Mouse (Mus musculus) bone marrow macrophage, adult 2 months (primary cell): ENCODE results near the gene Prelp. TPM values are rescaled to one million over a fixed set of nuclear protein-coding genes. Genes with fewer than 3 reads are reported as not detected.

Experiments
- H3K27ac ChIP-seq: 2 replicates; pipeline ENCODE4 v1.5.1; 2012; ENCODE audit warnings: low read depth, low read length; ENCODE audit not compliant: insufficient read depth
- H3K4me1 ChIP-seq: 2 replicates; pipeline ENCODE4 v1.6.1; 2012; ENCODE audit warnings: low read length; ENCODE audit not compliant: control insufficient read depth, insufficient read depth
- H3K4me3 ChIP-seq: 2 replicates; pipeline ENCODE4 v1.5.1; 2012; ENCODE audit warnings: mild to moderate bottlenecking, low read length, moderate library complexity; ENCODE audit not compliant: insufficient read depth
- CTCF ChIP-seq: IDR thresholded peaks from 2 replicates; pipeline ENCODE4 v1.5.1; 2012; ENCODE audit warnings: low read depth, mild to moderate bottlenecking, low read length, moderate library complexity
- POLR2A ChIP-seq: IDR thresholded peaks from 2 replicates; pipeline ENCODE4 v1.6.1; 2012; ENCODE audit warnings: mild to moderate bottlenecking, low read depth, low read length, borderline replicate concordance
- polyA plus RNA-seq: library from polyadenylated mRNA; stranded (reverse); fragments of >200 nt; gene quantifications from 2 replicates; pipeline ENCODE4 v1.2.4, GENCODE M21; 2012; ENCODE audit not compliant: missing spikeins, insufficient read depth, insufficient read length

Prelp gene
- polyA plus RNA-seq, 1 experiment: 0.40 TPM

DNA sequence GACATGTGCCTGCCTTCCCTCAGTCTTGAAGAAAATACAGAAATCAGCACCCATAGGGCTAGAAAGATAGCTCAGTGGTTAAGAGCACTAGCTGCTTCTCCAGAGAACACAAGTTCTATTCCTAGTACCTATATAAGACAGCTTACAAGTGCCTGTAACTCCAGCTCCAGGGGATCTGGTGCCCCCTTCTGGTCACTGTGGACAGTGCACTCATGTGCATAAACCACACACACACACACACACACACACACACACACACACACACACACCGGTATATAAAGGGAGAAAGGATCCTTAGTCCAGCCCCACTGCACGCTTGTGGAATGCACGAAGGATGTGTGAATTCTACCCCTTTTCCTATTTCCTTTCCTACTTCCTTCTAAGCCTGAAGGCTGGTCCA is 15.0 kb upstream of the Prelp start:
- TF ChIP-seq POLR2A (no peak), CTCF (no peak)
- Histone ChIP-seq H3K27ac (no peak overlapping the region), H3K4me1 (no peaks in the 10 kb centered on the region), H3K4me3 (no peak overlapping the region)

DNA sequence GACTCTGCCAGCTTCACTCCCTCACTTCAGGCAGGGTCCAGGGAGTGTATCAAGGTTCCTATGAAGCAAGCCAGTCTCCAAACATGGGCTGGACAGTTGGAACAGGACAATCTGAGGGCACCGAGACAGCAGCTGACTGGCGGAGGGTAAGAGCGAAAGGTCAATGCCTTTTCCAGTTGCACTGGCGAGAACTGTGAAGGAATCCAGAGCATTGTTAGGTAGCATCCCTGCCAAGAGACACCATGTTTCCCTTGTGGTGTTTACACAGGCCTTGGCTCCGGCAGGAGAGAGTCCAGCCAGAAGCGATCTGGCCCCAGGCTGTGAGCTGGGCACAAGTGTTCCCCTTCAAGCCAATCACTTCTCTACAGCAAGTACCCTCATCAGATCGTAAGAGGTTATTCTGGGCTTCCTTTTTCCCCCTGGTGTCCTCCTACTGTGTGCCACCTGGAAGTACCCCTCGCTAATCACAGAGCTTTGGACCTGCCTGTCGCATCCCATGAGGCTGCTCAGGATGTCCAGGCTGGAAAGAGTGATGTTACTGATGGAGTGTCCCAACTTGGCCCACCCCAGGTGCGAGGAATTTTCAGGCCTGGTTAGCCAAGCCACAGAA is 13.2 kb upstream of the Prelp start:
- TF ChIP-seq CTCF (no peak), POLR2A (no peak)
- H3K27ac ChIP-seq: no peak overlapping the region
- no peak overlapping the region for H3K4me3 ChIP-seq

DNA sequence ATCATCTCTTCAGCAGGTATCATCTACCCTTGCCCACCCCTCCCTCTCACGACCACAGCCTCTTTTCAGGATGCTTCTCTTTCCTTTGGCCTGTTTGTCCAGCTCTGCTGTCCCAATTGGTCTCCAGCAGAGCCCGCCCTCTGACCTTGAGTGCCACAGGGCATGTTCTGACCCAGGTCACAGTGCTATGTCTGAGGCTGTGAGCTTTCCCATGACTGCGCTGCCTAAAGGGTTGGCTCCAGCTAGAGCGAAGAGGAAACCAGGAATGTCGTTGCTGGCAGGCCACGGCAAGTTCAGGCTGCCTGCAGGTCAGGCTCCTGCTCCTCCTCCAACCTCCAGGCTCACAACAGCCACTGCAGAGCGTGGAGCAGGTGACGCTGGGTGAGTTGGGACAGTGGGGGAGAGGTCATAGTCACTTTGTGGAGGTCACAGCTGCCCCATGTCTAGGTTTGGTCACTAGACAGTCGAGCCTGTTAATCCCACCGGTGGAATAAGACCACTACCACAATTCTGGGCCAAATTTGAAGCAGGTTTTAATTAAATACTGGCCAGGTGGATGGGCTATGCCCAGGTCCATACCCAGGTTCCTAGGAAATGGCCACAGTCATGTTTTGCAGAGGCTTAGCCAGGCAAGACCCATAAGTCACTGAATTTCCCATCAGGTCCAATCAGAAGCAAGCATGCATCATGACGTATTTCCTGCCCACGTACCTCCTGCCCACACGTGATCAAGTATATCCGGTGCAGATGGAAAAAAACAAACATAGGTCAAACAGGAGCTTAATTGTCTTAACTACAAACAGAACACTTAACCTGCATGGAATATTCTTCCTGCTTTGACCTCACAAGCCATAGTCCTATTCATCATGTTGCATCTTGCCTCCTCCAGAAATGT is 12.3 kb upstream of the Prelp start:
- H3K4me3 ChIP-seq: no peak overlapping the region
- no peak for TF ChIP-seq POLR2A
- no peak for TF ChIP-seq CTCF
- no peaks in the 10 kb centered on the region for H3K4me1 ChIP-seq
- H3K27ac ChIP-seq: no peak overlapping the region

More for the DNA sequence above, 13.2 kb upstream of the Prelp start:
- H3K4me1 ChIP-seq: no peaks in the 10 kb centered on the region

DNA sequence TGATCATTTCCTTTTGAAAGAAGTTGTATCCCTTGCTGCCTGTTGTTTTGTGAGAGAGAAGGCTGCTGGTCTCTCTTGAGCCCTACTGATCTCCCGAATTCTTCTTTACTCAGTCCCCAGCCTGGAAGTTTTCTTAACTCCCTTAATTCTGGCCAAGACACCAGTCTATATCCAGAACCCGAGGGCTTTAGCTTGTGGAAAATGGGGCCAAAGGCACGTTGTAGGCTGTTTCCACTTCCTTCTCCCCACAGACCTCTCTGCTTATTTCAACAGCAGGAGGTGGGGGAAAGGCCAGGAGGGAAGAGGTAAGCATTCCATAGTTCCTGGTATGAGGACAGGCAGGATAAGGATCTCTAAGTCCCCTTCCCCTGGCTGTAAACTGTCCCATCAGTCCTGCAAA is 8.8 kb upstream of the Prelp start:
- no peak overlapping the region for H3K27ac ChIP-seq
- TF ChIP-seq POLR2A (no peak), CTCF (no peak)

DNA sequence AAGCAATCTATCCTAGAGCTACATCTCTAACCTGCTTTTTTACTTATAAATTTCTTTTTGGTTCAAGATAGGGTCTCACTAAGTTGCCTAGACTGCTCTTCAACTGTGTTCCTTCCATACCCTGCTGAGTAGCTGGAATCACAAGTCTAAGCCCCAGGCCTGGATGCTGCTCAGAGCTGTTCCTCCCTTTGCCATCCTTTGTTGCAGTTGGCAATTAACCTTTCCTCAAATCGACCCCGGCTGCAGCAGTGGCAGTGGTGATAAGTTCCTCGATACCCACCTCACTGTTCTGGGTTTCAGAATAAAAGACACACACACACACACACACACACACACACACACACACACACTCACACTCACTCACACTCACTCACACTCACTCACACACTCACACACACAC is 4.0 kb upstream of the Prelp start:
- Histone ChIP-seq H3K4me1 (no peaks in the 10 kb centered on the region), H3K4me3 (no peak overlapping the region), H3K27ac (no peak overlapping the region)
- TF ChIP-seq POLR2A: no peak
- no peak for TF ChIP-seq CTCF

More for the DNA sequence above, 8.8 kb upstream of the Prelp start:
- no peak overlapping the region for H3K4me3 ChIP-seq
- H3K4me1 ChIP-seq: no peaks in the 10 kb centered on the region

DNA sequence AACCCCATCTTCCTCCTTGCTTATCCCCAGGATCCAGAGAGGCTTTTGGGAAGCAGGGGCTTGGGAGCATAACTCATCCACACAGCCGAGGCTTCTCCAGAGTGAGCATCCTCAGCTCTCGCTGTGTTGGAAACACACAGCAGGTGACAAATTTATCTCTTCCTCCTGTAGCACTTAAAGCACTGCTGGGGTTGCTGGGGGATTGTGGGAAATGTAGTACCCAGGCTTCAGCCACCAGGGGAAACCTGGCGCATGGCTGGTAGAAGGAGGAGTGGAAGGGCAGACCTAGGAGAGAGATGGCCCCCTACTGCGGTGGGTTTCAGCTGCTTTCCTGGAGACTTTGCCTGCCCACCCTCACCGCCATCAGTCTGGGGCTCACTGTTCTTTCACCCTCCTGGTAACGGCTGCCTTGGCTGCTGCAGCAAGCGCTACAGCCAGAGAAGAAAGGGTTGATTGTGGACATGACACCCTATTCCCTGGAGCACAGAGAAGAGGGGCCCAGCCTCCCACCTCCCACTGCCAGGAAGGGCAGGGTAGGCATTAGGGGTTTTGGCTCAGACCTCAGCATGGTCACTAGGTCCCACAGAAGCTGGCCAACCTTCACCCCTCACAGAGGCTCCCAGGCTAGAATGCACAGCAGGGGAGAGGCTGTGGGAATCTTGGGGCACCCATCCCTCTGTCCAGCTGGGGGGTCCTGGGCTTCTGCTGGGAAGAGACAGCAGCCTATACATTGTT is 3.1 kb upstream of the Prelp start:
- H3K27ac ChIP-seq: no peak overlapping the region
- H3K4me3 ChIP-seq: no peak overlapping the region
- no peaks in the 10 kb centered on the region for H3K4me1 ChIP-seq
- no peak for TF ChIP-seq CTCF
- no peak for TF ChIP-seq POLR2A

DNA sequence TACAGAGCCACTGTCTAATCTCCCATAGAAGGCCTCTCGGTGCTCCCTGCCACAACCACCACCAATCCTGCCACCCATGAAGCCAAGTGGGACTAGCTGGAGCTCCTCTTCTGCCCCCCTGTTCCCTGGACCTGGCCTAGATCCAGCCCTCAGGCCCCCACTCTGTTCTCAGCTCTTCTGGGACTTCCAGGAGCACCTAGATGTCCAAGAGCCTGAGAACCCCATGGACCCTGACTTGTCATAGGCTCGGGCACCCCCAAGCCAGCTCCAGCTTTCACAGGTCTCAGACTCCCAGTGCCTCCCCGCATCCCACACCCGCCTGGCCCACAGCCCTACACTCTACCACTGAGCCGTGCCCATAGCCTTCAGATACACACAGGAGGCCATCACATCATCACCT is 1.9 kb upstream of the Prelp start:
- no peak for TF ChIP-seq CTCF
- no peak for TF ChIP-seq POLR2A
- Histone ChIP-seq H3K4me1 (no peaks in the 10 kb centered on the region), H3K27ac (no peak overlapping the region), H3K4me3 (no peak overlapping the region)

DNA sequence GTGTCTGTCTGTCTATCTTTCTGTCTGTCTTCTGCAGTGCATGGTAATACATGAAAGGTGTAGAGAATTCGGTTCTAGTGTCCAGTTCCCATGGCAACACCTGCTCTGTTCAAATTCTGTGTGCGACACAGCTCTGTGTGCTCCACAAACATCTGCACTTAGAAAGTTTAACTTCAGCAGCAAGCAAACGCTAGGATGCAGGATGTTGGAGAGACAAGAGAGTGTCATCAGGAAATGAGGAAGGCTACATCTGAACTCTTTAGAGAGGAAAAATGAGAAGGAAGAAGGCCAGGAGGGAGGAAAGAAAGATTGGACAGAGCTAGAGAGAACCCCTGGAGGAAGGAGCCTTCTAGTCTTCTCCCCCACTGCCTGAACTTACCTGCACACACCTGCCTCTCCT is 338 bp downstream of the Prelp start:
- Histone ChIP-seq H3K27ac (no peak overlapping the region), H3K4me1 (no peaks in the 10 kb centered on the region), H3K4me3 (no peak overlapping the region)
- TF ChIP-seq CTCF (no peak), POLR2A (no peak)

DNA sequence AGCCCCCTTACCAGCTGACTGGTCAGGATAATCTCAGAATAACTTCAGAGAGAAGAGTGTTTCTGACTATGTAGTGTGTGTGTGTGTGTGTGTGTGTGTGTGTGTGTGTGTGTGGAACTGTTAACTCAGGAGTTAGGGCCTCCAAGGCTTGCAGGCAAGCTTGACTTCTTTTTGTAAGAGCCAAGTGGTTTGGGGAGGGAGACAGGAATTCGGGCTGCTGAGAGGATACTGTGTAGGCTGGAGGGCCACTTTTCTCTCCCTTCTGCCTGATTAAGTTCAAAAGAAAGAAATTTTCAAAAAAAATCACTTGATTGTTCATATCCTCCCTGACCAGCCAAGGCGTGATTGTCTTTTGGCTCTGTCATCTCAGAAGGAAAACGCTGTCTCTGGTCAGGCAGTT is 813 bp downstream of the Prelp start:
- no peak overlapping the region for H3K27ac ChIP-seq
- TF ChIP-seq CTCF (no peak), POLR2A (no peak)
- H3K4me3 ChIP-seq: no peak overlapping the region
- H3K4me1 ChIP-seq: no peaks in the 10 kb centered on the region

DNA sequence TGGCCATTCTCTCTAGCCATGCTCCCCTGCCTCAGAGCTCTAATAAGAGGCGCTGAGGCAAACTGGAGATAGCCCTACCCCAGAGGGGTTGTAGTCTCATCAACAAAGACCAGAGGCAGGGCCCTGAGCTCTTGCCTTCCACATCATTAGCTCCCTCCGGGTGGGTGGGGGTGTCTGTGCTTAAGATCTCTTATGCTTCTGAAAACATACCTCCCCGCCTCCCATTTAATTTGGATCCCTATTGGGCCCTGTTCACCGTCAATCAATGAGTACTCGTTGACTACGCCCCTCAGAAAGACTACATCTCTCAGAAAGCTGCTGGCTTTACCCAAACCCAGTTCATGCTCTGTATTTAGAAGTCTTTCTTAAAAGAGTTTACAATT is 3.1 kb downstream of the Prelp start:
- no peak overlapping the region for H3K4me3 ChIP-seq
- H3K27ac ChIP-seq: no peak overlapping the region
- no peak for TF ChIP-seq CTCF
- TF ChIP-seq POLR2A: no peak
- H3K4me1 ChIP-seq: no peaks in the 10 kb centered on the region
